Mouse (Mus musculus): ENCODE data around the gene Pparg. TPM values are rescaled to one million over a fixed set of nuclear protein-coding genes. Genes with fewer than 3 reads are reported as not detected.
A peak's percentile ranks its signal among the peaks of the same experiment; 100 is the strongest.

The Pparg gene
- total RNA-seq (2015): 0.32 and 0.69 TPM in 2 replicates
- total RNA-seq (2017): 0.24 TPM in 1 of 2 replicates, not detected in the other

- ATAC-seq (replicated peaks; ENCODE audit: poor library complexity): peak; percentile 83
Observed at GRCm38 (mm10) chr6:115360776-115361605, at the start of gene Pparg. Gene Pparg (plus strand): TSS chr6:115360951.

DNA sequence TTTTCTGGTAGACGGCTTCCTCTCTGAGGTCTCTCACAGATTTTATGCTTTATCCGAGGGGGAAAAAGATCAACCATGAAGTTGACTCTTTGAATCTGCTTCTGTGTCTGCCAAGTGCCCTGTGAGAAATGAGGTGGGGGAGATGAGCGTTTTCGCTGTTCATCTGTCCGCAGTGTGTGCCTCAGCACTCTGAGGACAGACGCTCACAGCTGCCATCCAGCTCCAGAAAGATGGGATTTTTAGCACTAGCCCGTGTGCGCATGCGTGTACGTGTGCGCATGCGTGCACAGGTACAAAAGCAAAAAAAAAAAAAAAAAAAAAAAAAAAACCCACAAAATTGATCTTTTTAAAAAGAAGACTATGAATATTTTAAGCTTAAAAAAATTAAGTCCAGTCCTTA lies 48.0 kb upstream of the Pparg start:
- no peak for ATAC-seq (replicated peaks; ENCODE audit: poor library complexity)

DNA sequence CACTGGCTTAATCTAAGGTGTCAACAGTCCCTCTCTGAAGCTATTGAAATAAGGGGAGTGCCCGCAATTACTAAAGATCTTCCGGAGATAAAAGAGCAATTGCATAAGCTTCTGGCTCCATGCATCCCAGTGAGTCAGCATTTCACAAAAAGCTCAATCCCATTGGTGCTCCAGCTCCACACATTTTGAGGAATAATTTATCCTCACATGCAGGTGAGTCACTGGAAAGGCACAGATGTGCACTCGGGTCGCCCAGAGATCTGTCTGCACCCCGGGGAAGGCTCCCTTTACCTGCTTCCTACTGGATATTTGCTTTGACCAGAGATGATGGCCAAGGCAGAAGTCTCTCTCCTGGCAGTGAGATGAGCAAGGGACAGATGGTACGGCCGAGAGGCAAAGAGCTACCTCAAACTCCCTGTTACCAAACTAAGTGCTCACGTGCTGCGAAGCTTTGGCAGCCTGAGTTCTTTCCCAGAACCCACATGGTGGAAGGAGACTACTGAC lies 47.5 kb upstream of the Pparg start:
- no peak for ATAC-seq (replicated peaks; ENCODE audit: poor library complexity)

- ATAC-seq (replicated peaks; ENCODE audit: poor library complexity): no peak
Observed at GRCm38 (mm10) chr6:115313910-115314309, 46.8 kb upstream of the Pparg start.

- peak; percentile 63; the same call in 1 of the 2 replicates for ATAC-seq (replicated peaks; ENCODE audit: poor library complexity)
Observed at GRCm38 (mm10) chr6:115315770-115316169, 45.0 kb upstream of the Pparg start.

- ATAC-seq (replicated peaks; ENCODE audit: poor library complexity): no peak
Observed at GRCm38 (mm10) chr6:115316811-115317221, 43.9 kb upstream of the Pparg start.

DNA sequence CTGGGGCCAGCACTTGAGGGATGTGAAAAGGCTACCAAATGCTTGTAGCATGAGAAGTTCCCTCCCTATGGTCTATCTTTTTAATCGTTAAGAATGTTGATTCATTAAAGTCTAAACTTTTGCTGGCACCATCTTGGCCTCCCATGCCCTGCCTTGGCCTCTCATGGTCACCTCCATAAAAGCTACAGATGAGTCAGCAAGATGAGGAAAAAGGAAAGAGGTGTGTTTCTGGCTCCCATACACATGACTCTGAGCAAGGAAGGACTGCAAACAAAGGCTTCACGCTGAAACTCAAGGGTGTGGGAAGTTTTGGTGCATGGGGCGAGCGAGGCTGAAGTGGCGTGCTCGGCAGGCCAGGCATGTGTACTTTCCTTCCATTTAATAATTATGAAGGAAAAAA lies 41.9 kb upstream of the Pparg start:
- no peak for ATAC-seq (replicated peaks; ENCODE audit: poor library complexity)

GRCm38 (mm10) chr6:115319686-115320085 lies 41.1 kb upstream of the Pparg start:
- no peak for ATAC-seq (replicated peaks; ENCODE audit: poor library complexity)

DNA sequence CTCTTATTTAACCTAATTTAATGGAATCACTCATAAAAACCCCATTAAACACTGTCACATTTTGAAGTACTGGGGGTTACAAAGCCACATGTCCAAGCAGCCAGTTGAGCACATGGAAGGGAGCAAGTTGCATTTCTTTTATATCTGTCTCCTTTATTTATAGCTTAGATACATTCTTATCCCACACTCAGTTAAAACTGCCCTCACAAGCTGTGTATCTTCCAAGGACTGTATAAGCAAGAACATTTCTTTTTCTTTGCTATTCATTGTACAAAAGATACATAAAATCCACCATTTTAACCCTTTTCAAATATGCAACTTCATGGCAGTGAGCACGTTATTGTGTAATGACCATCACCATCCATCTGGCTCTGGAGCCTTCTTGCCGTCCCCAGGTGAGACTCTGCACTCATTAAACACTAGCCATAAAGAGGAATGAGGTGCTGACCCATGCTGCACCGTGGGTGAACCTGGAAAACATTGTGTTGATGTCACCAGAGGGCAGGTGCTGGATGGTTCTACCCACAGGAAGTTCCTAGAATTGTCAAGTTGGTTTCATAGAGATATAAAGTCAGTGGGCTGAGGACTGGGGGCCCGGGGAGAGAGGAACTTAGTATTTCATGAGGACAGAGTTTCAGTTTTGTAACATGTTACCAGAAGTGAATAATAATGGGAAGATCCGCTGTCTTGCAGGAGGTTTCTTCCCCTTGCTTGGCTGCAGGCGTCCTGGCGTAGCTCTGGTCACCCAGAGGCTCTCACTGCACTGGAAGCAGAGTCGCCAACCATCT lies 39.6 kb upstream of the Pparg start:
- ATAC-seq (replicated peaks; ENCODE audit: poor library complexity): peak; percentile 83

- peak; percentile 9; the same call in 1 of the 2 replicates for ATAC-seq (replicated peaks; ENCODE audit: poor library complexity)
Observed at GRCm38 (mm10) chr6:115321883-115322351, 38.8 kb upstream of the Pparg start.

DNA sequence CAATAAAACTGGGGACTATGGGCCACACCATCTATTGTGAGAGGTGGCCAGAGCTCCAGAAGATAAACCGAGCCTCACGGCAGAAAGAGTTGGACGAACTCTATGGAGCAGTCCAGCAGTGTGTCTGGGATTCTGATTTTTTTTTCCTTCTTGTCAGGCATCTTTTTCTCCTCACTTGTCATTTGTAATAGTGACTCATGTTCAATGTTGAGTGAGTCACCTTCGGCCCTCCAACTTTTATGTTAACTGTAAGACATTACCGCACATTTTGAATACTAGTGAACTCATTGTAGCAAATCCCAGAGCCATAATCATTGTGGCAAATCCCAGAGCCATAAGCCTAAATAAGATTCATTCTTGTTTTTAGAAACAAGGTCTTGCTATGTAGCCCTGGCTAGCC lies 37.8 kb upstream of the Pparg start:
- ATAC-seq (replicated peaks; ENCODE audit: poor library complexity): no peak

GRCm38 (mm10) chr6:115330964-115331363 lies 29.8 kb upstream of the Pparg start:
- ATAC-seq (replicated peaks; ENCODE audit: poor library complexity): peak; percentile 66

GRCm38 (mm10) chr6:115333099-115333694 lies 27.6 kb upstream of the Pparg start:
- ATAC-seq (replicated peaks; ENCODE audit: poor library complexity): no peak

DNA sequence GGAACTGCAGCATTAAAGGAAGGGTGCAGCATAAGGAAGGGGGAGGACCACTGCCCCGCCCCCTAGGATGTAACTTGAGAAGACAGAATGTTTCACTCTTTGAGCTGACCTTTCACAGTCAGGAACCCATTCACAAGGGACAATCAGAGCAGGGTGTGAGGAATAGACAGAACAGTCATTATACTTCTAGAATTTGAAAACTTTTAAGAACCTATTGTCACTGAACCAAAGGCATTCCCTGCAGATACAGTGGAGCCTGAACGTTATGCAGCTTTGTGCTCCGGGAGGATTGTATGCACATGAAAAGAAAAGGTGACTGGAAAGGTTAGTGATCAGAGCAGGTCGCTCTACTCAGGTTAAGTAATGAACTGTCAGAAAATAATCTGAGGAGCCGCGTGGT lies 25.2 kb upstream of the Pparg start:
- no peak for ATAC-seq (replicated peaks; ENCODE audit: poor library complexity)

DNA sequence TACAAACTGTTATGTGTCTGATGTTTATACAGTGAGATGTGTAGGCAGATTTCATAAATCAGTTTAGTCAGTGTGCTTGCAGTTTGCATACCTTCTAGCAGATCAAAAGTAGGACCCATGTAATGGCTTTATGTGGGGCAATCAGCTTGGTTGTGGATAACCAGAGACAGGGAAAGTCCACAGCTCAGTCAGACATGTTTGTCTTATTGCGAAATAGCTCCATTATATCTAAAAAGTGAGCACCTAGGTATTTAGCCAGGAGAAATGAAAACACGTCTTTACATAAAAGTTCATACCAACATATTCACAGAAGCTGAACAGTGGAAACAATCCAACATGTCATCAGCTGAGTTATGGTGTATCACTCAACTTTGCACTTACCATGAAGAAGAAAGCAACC lies 20.7 kb upstream of the Pparg start:
- ATAC-seq (replicated peaks; ENCODE audit: poor library complexity): no peak

GRCm38 (mm10) chr6:115343096-115343495 lies 17.7 kb upstream of the Pparg start:
- no peak for ATAC-seq (replicated peaks; ENCODE audit: poor library complexity)

GRCm38 (mm10) chr6:115343570-115343969 lies 17.2 kb upstream of the Pparg start:
- ATAC-seq (replicated peaks; ENCODE audit: poor library complexity): no peak

DNA sequence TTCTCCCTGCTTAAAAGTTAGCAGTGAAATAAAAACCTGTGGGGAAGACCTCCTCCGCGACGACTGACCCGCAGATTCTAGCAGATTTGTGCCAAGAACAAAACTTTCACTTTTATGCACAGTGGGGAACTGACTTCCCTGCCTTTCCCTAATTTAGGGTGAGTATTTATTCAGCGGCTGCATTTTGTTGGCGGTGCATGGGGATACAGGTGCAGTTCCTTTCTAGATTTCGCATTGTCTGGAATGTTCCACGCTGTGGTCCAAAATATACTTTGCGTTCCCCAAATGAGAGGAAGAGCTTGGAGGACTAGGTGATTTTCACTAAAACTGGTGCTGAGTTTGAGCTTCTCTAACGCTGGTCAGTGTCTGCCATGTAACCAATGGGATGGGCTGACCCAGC lies 16.6 kb upstream of the Pparg start:
- ATAC-seq (replicated peaks; ENCODE audit: poor library complexity): no peak

DNA sequence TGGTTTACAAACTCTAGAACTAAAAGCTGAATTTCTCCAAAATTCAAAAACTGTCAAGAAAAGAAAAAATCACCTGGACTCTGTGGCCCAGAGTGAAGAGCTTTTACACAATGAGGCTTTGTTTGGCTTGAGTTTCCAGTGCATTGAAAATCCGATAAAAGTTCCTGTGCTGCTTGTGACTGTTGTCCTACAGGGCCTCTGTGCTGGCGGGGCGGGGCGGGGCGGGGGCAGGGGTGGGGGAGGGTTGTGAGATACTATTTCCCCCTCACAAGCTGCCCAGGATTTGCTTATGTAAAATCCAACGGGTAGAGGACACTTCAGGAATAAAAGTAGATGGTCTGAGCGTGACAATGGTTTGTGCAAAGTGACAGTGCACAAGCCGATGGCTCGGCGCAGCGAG lies 16.2 kb upstream of the Pparg start:
- no peak for ATAC-seq (replicated peaks; ENCODE audit: poor library complexity)

- no peak for ATAC-seq (replicated peaks; ENCODE audit: poor library complexity)
Observed at GRCm38 (mm10) chr6:115345013-115345412, 15.7 kb upstream of the Pparg start.

Measured in megakaryocyte progenitor cell, adult 5-6 weeks (primary cell).